ENCODE assay signal across 8 mouse cellular contexts in genomic region chr19:22554421-22554941, GRCm38 (mm10).
DNase-seq lines count a peak whose midpoint lies in the region; ATAC-seq and TF ChIP-seq lines count a peak whose summit lies in the region.

No protein-coding gene starts in this region.

- 3% methylated on average over 7 of the region's 7 CpGs for WGBS in hindbrain, embryonic 16.5 days
- WGBS in midbrain, embryonic 16.5 days = 5% methylated on average over 7 of the region's 7 CpGs

- H3K4me3 ChIP-seq in E14TG2a.4 (replicated peaks; ENCODE audit: low read length) = 0 out of 2 replicates have a peak overlapping the region, but pooled peaks have one; percentile 3
- H3K4me3 ChIP-seq in hindbrain, embryonic 16.5 days (ENCODE audit: low read length) = no peak overlapping the region
- peak overlapping the region; percentile 9; the same call in 1 of the 2 replicates for H3K4me3 ChIP-seq in left cerebral cortex, adult 2 months
- H3K4me3 ChIP-seq in midbrain, embryonic 16.5 days (ENCODE audit: low read depth, low read length) = no peak overlapping the region

- H3K4me1 ChIP-seq in E14TG2a.4 (replicated peaks; ENCODE audit: low read depth, low read length) = peaks cover 29% of the 10 kb centered on the region
- peaks cover 12% of the 10 kb centered on the region for H3K4me1 ChIP-seq in hindbrain, embryonic 16.5 days (ENCODE audit: control insufficient read depth, insufficient read depth, low read depth, low read length)
- peaks cover 15% of the 10 kb centered on the region for H3K4me1 ChIP-seq in midbrain, embryonic 16.5 days (ENCODE audit: control insufficient read depth, insufficient read depth, low read length)

- H3K9ac ChIP-seq in hindbrain, embryonic 16.5 days (ENCODE audit: low read depth, low read length) = no peak overlapping the region
- H3K9ac ChIP-seq in midbrain, embryonic 16.5 days (ENCODE audit: low read depth, low read length) = peak overlapping the region; percentile 11; the same call in 1 of the 2 replicates

- no peaks in the 10 kb centered on the region for H3K9me3 ChIP-seq in E14TG2a.4 (ENCODE audit: low read length)
- H3K9me3 ChIP-seq in hindbrain, embryonic 16.5 days (ENCODE audit: control insufficient read depth, low read length) = no peaks in the 10 kb centered on the region
- H3K9me3 ChIP-seq in midbrain, embryonic 16.5 days (replicated peaks; ENCODE audit: control insufficient read depth, low read length, poor library complexity, severe bottlenecking) = no peaks in the 10 kb centered on the region

- no peak overlapping the region for H3K27ac ChIP-seq in hindbrain, embryonic 16.5 days (ENCODE audit: low read depth, low read length)
- H3K27ac ChIP-seq in left cerebral cortex, adult 2 months = peak overlapping the region; percentile 21
- no peak overlapping the region for H3K27ac ChIP-seq in midbrain, embryonic 16.5 days (ENCODE audit: low read length)

- H3K27me3 ChIP-seq in E14TG2a.4 (ENCODE audit: insufficient read depth, low read length) = no peaks in the 10 kb centered on the region
- no peaks in the 10 kb centered on the region for H3K27me3 ChIP-seq in hindbrain, embryonic 16.5 days (replicated peaks; ENCODE audit: control insufficient read depth, insufficient read depth, low read length)
- H3K27me3 ChIP-seq in midbrain, embryonic 16.5 days (ENCODE audit: control insufficient read depth, insufficient read depth, low read depth, low read length) = no peaks in the 10 kb centered on the region

- ATAC-seq in hindbrain, embryonic 16.5 days = peak; percentile 86
- peak; percentile 40 for ATAC-seq in midbrain, embryonic 16.5 days
- ATAC-seq in inflammation-experienced regulatory T-cells, adult 6 months = no peak
- no peak for ATAC-seq in monocyte, adult 5-6 weeks (replicated peaks; ENCODE audit: insufficient number of reproducible peaks, low FRiP score, low TSS enrichment, poor library complexity, severe bottlenecking)

- intact Hi-C loops in left cerebral cortex, adult 2 months (cut with DNase I) = loop anchor here (1.0 to 5.0 kb wide), 3 partner anchors 29 to 107 kb away; no protein-coding TSS in a partner anchor

- peak; percentile 93 for DNase-seq in cerebellum, adult 9-10 months
- peak; percentile 29 to 49 for DNase-seq in frontal cortex, postnatal 36 days (ENCODE audit: low spot score in 2 of 2)
- DNase-seq in left cerebral cortex, adult 2 months (ENCODE audit: extremely low spot score in 1 of 2, low spot score in 2 of 2) = peak; percentile 22 to 43

- H3K36me3 ChIP-seq in E14TG2a.4 (ENCODE audit: insufficient read depth, low read length) = no peaks in the 10 kb centered on the region
- no peaks in the 10 kb centered on the region for H3K36me3 ChIP-seq in hindbrain, embryonic 16.5 days (ENCODE audit: control insufficient read depth, insufficient read depth, low read length)
- H3K36me3 ChIP-seq in midbrain, embryonic 16.5 days (ENCODE audit: control insufficient read depth, insufficient read depth, low read length) = no peaks in the 10 kb centered on the region

- H3K4me2 ChIP-seq in hindbrain, embryonic 16.5 days (ENCODE audit: low read length) = peak overlapping the region; percentile 35
- H3K4me2 ChIP-seq in midbrain, embryonic 16.5 days (ENCODE audit: low read length) = peak overlapping the region; percentile 39

- TF ChIP-seq CTCF in E14TG2a.4 (conservative IDR thresholded peaks at IDR 0.05; ENCODE audit: low read length) = no peak
- no peak; the same call in none of the 2 replicates for TF ChIP-seq CTCF in left cerebral cortex, adult 2 months (IDR thresholded peaks at IDR 0.05)

Comparison
In these comparisons a context has a peak if more than half of its experiments do, and no peak if none do; other contexts are left out.
1. H3K4me3 ChIP-seq: peak in E14TG2a.4 (single experiment) and left cerebral cortex, adult 2 months (single experiment); none in hindbrain, embryonic 16.5 days (single experiment) and midbrain, embryonic 16.5 days (single experiment).
2. DNase-seq: peak in every context shown above with its lines; median percentile 93 in cerebellum, adult 9-10 months; 39 in frontal cortex, postnatal 36 days; 32 in left cerebral cortex, adult 2 months.
3. ATAC-seq: peak in hindbrain, embryonic 16.5 days (single experiment) and midbrain, embryonic 16.5 days (single experiment); none in inflammation-experienced regulatory T-cells, adult 6 months (single experiment) and monocyte, adult 5-6 weeks (single experiment).